Mouse (Mus musculus): ENCODE results near the gene Ccdc188.

DNA sequence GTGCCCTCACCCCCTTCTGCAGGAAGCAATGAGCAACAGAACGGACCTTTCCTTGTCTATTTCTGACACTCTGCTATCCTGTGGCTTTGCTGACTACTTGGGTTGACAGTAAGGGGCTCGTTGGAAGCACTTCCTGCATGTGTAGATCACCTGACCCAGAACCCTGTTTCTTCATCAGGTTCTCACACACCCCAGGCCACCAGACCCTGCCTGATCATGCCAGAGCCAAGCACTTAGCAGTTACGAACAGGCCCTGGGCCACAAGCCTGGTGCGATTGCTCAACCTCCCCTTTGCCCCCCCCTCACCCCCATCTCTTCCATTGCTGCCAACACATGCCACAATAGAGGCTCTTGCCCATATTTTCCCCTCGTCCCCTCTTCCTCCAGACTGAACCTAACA is 48.5 kb upstream of the Ccdc188 start:
- TF ChIP-seq CTCF (IDR thresholded peaks at IDR 0.05; ENCODE audit: low read depth, low read length) (no peak), POLR2A (IDR thresholded peaks at IDR 0.05; ENCODE audit: extremely low read depth, insufficient read depth, low read length) (no peak)
